Mouse (Mus musculus) testis, adult 2 months (tissue): Measurements from ENCODE around the gene C87436.

ENCODE experiments used
- CTCF ChIP-seq: fragments of 200-500 bp; IDR thresholded peaks from 2 replicates; pipeline ENCODE4 v1.5.1; 2012; ENCODE audit warnings: low read depth, mild to moderate bottlenecking, inconsistent platforms, low read length, moderate library complexity; ENCODE audit not compliant: control insufficient read depth, insufficient read depth, insufficient replicate concordance
- POLR2A ChIP-seq: fragments of 200-500 bp; IDR thresholded peaks from 2 replicates; pipeline ENCODE4 v1.6.1; 2012; ENCODE audit warnings: low read depth, mild to moderate bottlenecking, inconsistent platforms, low read length, moderate library complexity; ENCODE audit not compliant: control insufficient read depth

GRCm38 (mm10) chr6:86471760-86472099, 33.6 kb downstream of the C87436 start:
- TF ChIP-seq CTCF (no peak), POLR2A (no peak)
